Mouse (Mus musculus) CD4-positive, CD25-positive, alpha-beta regulatory T cell, adult 4 months (primary cell): ENCODE measurements around the gene Kdsr. TPM values are rescaled to one million over a fixed set of nuclear protein-coding genes. Genes with fewer than 3 reads are reported as not detected.

Experiments
- ATAC-seq: one replicate; pipeline ENCODE4 v1.8.0; 2017
- polyA plus RNA-seq, 2 experiments: library from polyadenylated mRNA; unstranded; fragments of 100-300 nt; shearing (Covaris generic); gene quantifications; one replicate each; pipeline ENCODE4 v1.2.1; 2017

Kdsr gene
- 10 to 100 TPM; 25.5 to 32.4 TPM for polyA plus RNA-seq

DNA sequence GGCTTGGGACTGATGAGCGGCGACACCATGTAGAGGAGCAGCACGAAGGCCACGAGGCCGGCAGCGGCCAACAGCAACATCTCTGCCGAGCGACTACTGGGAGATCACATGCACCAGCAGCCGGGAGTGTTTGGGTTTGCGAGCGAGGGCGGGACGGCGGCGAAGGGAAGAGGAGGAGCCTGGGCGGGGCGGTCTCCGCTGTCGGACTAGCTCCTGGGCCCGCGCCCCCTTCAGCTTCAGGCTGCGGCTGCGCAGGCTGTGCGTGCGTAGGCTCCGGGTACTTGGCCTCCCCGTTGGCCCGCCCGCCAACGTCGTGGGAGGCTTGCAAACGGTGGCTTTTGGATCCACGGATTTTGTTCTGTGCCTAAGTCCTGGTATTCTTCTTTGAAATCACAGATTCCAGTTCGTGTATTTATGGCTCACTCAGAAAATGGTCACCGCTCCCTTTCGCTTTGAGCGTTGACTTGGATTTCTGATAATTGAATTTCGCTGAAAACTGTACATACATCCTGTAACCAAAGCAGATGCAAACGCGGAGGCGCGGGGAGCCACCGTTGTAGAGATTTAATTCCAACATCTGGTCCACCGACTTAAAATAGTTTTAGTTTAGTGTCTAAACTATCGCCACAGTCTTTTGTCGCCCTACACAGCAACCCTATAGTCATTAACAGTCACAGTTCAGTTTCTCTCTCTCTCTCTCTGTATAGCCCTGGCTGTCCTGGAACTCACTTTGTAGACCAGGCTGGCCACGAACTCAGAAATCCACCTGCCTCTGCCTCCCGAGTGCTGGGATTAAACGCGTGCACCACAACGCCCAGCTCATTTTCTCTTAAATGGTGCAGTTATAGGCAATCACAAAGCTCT is at the start of gene Kdsr:
TSS of gene Kdsr (minus strand) at position 156 of the 864 bp plus-strand sequence.
- peak; percentile 92 for ATAC-seq

DNA sequence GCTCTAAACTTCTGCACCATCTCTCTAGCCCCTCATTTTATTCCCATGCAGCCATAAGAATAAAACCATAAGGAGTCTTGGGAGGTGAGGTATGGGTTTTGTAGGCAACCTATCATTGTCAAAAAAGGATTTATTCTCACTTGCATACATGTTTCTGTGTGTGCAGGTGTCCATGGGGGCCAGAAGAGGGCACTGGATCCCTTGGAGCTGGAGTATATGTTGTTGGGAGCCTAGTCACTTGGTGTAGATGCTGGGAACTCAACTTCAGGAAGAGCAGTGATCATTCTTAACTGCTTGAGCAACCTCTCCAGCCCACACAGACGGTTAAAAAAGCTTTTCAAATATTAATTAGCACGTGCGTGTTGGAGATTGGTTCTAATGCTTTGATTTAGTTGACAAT is 40.4 kb upstream of the Kdsr start:
- no peak for ATAC-seq

DNA sequence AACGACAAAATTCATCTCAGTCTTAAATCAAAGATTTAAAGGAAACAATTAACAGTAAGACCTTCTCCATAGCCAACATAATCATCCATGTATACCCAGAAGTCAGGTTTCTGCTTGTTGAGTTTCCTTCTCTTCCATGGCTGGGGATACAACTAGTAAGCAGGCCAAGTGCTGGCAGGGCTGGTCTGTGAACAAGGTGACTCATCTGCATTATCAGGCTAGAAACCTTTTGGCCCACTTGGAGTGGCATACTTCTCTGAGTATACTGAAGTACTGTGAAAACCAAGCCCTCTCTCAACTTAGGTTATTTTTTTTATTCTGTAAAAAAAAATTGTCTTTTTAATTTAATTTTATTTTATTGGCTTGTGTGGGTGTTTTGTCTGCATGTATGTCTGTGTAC is 39.9 kb upstream of the Kdsr start:
- ATAC-seq, result no peak

DNA sequence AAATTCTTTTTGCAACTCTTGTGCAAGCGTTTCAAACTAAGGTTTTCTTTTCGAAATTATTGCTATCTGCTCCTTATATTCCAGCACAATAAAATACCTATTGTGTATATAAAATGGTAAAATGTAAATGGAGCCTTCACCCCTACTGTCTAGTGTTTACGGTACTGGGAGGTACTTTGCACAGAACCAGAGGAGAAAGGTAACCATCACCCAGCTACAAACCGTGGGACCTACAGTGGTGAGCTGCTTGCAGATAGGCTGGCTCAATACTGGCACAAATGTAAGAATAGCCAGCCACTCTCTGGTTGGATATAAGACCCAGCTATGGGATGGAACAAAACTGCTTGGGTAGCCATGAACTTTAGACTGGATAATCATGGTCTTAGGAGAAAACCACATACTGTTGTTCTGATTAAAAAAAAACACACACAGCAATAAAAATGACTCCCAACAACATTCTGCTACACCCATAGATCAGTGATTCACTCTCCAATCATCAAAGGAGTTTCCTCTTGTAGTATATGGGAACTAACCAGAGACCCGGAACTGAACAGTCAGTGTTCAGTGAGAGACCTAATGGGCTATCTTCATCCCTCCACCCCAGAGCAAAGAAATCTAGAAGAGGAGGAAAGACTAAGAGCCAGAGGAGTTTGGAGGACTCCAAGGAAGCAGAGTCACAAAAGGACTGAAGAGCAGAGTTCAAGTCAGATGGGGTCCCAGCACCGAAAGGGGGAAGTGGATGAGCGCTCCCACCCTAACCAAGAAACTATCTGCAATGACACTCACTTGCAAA is 37.7 kb upstream of the Kdsr start:
- no peak for ATAC-seq

- peak; percentile 99 for ATAC-seq
Observed at GRCm38 (mm10) chr1:106796542-106796924, 37.0 kb upstream of the Kdsr start, which contains the start of gene Vps4b. Vps4b (minus strand) TSS chr1:106796728.

- peak; percentile 57 for ATAC-seq
Observed at GRCm38 (mm10) chr1:106795634-106796541, 36.4 kb upstream of the Kdsr start.

DNA sequence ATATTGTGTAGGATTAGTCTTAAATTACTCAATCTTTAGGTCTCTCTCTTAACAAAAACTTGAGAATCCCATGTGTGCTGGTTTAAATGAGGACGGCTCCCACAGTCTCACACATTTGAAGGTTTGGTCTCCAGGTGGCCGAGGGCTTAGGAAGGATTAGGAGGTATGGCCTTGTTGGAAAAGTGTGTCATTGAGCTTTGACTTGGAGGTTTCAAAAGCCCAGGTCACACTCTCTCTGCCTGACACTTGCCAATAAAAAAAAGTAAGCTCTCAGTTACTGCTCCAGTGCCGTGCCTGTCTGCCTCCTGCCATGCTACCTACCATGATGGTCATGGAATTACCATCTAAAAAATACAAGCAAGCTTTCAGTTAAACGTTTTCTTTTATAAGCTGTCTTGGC is 15.4 kb upstream of the Kdsr start:
- no peak for ATAC-seq

- ATAC-seq, result no peak
Observed at GRCm38 (mm10) chr1:106774092-106774491, 14.6 kb upstream of the Kdsr start.

DNA sequence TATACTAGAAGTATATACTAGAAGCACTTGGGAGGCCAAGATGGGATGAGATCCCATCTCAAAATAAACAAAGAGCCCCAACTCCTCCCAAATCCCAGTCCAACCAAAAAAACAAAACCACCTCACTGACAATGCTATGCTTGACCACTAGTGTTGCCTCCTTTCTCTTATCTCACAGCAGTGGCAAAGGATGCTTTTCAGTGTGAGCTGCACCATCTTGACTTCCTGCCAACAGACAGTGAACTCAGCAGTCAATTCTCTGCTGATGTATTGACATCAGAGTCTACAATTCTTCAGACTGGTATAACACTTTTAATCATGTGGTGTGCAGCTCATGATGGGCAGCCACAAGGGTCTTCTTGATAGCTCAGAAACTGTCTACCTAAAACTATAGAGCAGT is 9.2 kb upstream of the Kdsr start:
- ATAC-seq, result no peak

DNA sequence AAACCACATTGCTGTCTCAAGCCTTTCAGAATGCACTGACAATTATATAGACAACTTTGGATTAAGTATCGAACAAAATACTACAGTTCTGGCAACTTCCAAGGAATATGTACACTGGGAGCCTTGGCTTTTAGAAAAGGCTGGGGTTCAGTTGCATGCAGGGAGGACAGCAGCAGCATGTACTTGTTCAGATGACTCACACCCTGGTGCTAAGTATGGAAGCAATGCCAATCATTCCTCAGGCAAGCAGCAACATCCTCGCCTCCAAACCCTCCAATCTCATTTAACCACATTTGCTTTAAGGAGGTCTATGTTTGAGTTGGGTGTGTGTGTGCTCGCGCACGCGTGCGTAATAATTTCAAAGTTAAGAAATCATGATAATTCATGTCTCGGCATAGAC is 6.2 kb upstream of the Kdsr start:
- no peak for ATAC-seq

- ATAC-seq, result no peak
Observed at GRCm38 (mm10) chr1:106764846-106765245, 5.3 kb upstream of the Kdsr start.

GRCm38 (mm10) chr1:106764281-106764680 is 4.8 kb upstream of the Kdsr start:
- no peak for ATAC-seq

DNA sequence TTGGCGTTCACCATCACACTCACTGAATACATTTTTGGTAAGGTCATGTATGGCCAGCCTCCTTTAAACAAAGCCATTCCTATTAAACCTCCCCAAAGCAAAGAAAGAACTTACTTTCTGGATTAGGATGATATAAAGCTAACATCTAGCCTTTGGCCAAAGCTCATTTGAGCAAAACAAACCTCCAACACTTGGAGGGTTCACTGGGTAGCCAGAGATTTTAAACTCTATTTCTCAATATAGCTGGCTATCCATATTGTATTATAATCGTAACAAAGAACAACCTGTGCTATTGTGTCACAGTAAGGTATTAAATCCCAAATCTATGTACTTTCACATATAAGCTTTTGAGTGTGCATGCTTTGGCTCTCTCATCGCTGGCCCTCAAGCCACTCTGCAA is 1.2 kb upstream of the Kdsr start:
- ATAC-seq, result no peak

DNA sequence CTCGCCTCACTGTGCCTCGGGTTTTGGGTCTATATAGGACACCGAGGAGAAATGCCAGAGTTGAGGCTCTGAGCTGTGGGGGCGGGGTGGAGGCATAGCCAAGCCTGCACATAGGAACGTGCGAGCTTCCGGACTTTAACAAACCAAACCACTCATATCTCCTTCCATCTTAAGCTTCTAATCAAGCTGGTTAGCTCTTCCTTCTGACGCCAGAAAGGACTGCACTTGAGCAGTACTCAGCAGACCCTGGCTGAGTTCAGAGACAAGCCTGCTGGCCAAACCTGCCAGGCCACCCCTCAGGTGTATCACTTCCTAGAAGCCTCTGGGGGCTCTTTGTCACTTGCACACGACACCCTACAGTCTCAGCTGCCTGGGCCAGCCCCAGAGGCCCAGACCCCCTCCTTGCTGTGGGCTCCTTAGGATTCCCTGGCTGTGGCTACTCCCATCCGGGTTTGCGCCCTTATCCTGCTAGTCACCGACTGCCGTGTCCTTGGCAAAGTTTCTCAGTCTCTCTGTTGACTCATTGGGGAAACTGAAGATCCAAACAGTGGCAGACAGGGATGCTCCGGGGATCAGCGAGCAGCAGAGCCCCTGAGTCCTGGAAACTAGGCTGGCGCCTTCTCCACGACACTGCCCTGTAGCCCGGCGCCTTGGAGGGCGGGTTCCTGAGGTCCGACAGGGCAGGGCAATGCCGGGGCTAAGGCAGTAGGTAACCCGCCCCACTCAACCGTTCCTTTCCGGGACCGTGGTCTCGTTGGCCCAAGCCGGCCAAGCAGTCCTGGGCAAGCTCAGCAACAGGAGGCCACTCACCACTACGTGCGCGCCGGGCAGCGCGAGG is 574 bp downstream of the Kdsr start:
- ATAC-seq, result peak; percentile 30

- no peak for ATAC-seq
Observed at GRCm38 (mm10) chr1:106756633-106757032, 2.9 kb downstream of the Kdsr start.

DNA sequence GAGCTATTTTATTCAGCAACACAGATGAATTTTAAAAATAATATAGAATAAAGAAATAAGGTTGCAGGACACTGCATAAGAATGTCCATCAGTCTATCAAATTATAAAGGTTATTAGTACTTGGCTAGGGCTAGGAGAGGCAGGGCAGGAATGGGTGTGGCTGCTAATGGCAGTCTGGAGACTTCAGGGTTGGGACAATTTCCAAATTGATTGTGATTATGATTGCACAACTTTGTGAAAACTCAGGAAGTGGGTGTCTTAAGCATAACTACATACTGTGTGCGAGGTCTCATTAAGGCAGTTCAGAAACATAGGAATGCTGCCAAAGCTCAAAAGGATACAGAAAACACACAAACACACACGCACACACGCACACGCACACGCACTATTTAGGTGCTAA is 7.5 kb downstream of the Kdsr start:
- no peak for ATAC-seq

DNA sequence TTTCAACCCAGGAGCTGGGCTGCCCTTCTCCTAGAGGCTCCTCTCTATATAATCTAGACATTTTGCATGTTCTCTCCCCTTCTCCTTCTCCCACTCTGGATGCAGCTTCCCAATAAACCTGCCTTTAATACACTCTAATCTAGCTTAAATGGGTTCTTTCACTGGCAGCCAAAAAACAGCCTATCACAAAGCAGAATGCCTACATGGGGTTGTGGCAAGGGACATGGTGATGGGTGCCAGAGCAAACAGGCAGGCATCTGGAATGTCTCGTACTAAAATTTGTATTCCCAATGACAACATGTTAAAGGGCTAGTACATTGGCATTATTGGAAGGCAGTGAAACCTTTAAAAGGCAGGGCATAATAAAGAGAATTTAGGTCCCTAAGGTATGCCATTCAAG is 8.9 kb downstream of the Kdsr start:
- ATAC-seq, result no peak

GRCm38 (mm10) chr1:106748555-106749315 is 10.8 kb downstream of the Kdsr start:
- no peak for ATAC-seq

DNA sequence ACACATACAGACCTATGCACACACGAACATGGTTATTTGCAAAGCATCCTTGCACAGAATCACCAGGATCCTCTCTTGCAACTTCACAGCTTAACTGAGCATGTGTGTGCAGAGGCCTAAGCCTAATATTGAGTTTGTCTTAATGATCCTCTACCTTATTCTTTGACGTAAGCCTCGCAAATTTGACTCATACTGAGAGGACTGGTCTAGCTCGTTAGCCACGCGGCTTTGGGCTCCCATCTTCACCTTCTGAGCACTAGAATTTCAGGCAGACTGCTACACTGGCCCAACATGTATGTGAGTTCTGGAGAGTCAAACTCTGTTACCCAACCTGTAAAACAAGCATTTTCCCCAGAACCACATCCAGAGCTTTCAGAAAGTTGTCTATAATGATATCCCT is 16.5 kb downstream of the Kdsr start:
- ATAC-seq, result no peak

GRCm38 (mm10) chr1:106740735-106741134 is 18.8 kb downstream of the Kdsr start:
- no peak for ATAC-seq

DNA sequence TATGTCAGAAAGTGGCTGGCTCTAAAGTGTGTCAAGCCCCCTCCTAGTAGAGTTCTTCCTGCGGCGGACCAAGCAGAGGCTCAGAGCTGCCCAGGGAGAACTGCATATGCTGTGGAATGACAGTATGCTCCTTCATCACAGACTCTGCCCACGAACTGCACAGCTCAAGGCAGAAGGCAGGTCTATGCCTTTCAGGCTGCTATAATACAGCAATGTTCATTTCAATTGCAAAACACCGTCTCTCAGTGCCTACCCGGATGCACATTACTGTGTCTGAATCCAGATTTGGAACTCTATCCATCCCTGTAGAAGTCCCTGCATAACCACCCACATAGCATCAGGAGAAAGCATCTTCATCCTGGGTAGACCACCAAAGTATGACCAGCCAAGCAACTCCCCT is 19.7 kb downstream of the Kdsr start:
- ATAC-seq, result no peak
